Mouse (Mus musculus): Measurements from ENCODE around the gene Tmem8b. TPM values are rescaled to one million over a fixed set of nuclear protein-coding genes. Genes with fewer than 3 reads are reported as not detected.

The Tmem8b gene
- polyA plus RNA-seq, 1 experiment from 2014 or later: 4.8 TPM

- H3K27me3 ChIP-seq (replicated peaks): no peaks in the 10 kb centered on the region; the same call in 1 of the 2 replicates
- H3K9me3 ChIP-seq: no peaks in the 10 kb centered on the region
- H3K9ac ChIP-seq: no peak overlapping the region
- 75% methylated on average over 1 of the region's 1 CpGs for WGBS
- no peak overlapping the region for H3K4me2 ChIP-seq
- H3K27ac ChIP-seq (replicated peaks): peak overlapping the region; percentile 64
- no peak overlapping the region for H3K4me3 ChIP-seq
- peaks cover 35% of the 10 kb centered on the region for H3K4me1 ChIP-seq
- H3K36me3 ChIP-seq: peaks cover 6% of the 10 kb centered on the region
- ATAC-seq (ENCODE audit: extremely low read depth, insufficient number of reproducible peaks, low FRiP score, low TSS enrichment): no peak
Measured at GRCm38 (mm10) chr4:43694439-43695248, 25.9 kb downstream of the Tmem8b start.

GRCm38 (mm10) chr4:43695249-43695671, 26.5 kb downstream of the Tmem8b start:
- H3K4me2 ChIP-seq: no peak overlapping the region
- no peak overlapping the region for H3K9ac ChIP-seq
- no peaks in the 10 kb centered on the region for H3K9me3 ChIP-seq
- no peaks in the 10 kb centered on the region for H3K36me3 ChIP-seq
- WGBS: 17% methylated on average over 9 of the region's 9 CpGs
- peak overlapping the region; percentile 64 for H3K27ac ChIP-seq (replicated peaks)
- ATAC-seq (ENCODE audit: extremely low read depth, insufficient number of reproducible peaks, low FRiP score, low TSS enrichment): no peak
- no peak overlapping the region for H3K4me3 ChIP-seq
- H3K27me3 ChIP-seq (replicated peaks): no peaks in the 10 kb centered on the region; the same call in 1 of the 2 replicates
- H3K4me1 ChIP-seq: peaks cover 35% of the 10 kb centered on the region

GRCm38 (mm10) chr4:43696561-43696960, 27.8 kb downstream of the Tmem8b start:
- WGBS: 84% methylated on average over 13 of the region's 13 CpGs
- Histone ChIP-seq H3K27me3 (replicated peaks) (no peaks in the 10 kb centered on the region; the same call in 1 of the 2 replicates), H3K9ac (no peak overlapping the region), H3K9me3 (no peaks in the 10 kb centered on the region), H3K4me1 (peaks cover 35% of the 10 kb centered on the region), H3K36me3 (no peaks in the 10 kb centered on the region), H3K4me3 (no peak overlapping the region), H3K4me2 (no peak overlapping the region), H3K27ac (replicated peaks) (no peak overlapping the region)
- no peak for ATAC-seq (ENCODE audit: extremely low read depth, insufficient number of reproducible peaks, low FRiP score, low TSS enrichment)

- WGBS: 77% methylated on average over 6 of the region's 6 CpGs
- ATAC-seq (ENCODE audit: extremely low read depth, insufficient number of reproducible peaks, low FRiP score, low TSS enrichment): no peak
- no peak within 1 kb of the TSS for H3K9ac ChIP-seq
Measured at GRCm38 (mm10) chr4:43700707-43701106, 31.9 kb downstream of the Tmem8b start, which contains the start of gene Olfr70. Olfr70 (minus strand) TSS chr4:43700807.

GRCm38 (mm10) chr4:43703439-43703838, 34.7 kb downstream of the Tmem8b start:
- Histone ChIP-seq H3K4me3 (no peak overlapping the region), H3K9ac (no peak overlapping the region), H3K4me1 (no peaks in the 10 kb centered on the region), H3K27me3 (replicated peaks) (peaks cover 11% of the 10 kb centered on the region; the same call in 1 of the 2 replicates), H3K36me3 (no peaks in the 10 kb centered on the region), H3K9me3 (no peaks in the 10 kb centered on the region), H3K4me2 (no peak overlapping the region), H3K27ac (replicated peaks) (no peak overlapping the region)
- WGBS: 65% methylated on average over 6 of the region's 6 CpGs
- ATAC-seq (ENCODE audit: extremely low read depth, insufficient number of reproducible peaks, low FRiP score, low TSS enrichment): no peak

More at GRCm38 (mm10) chr4:43700707-43701106, 31.9 kb downstream of the Tmem8b start, which contains the start of gene Olfr70:
- Histone ChIP-seq H3K4me2 (no peak within 1 kb of the TSS), H3K36me3 (no peaks in the 10 kb centered on the region), H3K27me3 (replicated peaks) (no peaks in the 10 kb centered on the region; the same call in 1 of the 2 replicates), H3K27ac (replicated peaks) (no peak within 1 kb of the TSS), H3K9me3 (no peaks in the 10 kb centered on the region), H3K4me3 (no peak within 1 kb of the TSS), H3K4me1 (peaks cover 8% of the 10 kb centered on the region)

- Histone ChIP-seq H3K4me3 (no peak overlapping the region), H3K4me1 (no peaks in the 10 kb centered on the region), H3K9ac (no peak overlapping the region), H3K36me3 (no peaks in the 10 kb centered on the region), H3K9me3 (no peaks in the 10 kb centered on the region), H3K27me3 (replicated peaks) (peaks cover 11% of the 10 kb centered on the region; the same call in 1 of the 2 replicates), H3K4me2 (no peak overlapping the region), H3K27ac (replicated peaks) (no peak overlapping the region)
- 81% methylated on average over 8 of the region's 8 CpGs for WGBS
- no peak for ATAC-seq (ENCODE audit: extremely low read depth, insufficient number of reproducible peaks, low FRiP score, low TSS enrichment)
Measured at GRCm38 (mm10) chr4:43703851-43704250, 35.1 kb downstream of the Tmem8b start.

- ATAC-seq (ENCODE audit: extremely low read depth, insufficient number of reproducible peaks, low FRiP score, low TSS enrichment): no peak
- H3K9ac ChIP-seq: no peak overlapping the region
- no peaks in the 10 kb centered on the region for H3K36me3 ChIP-seq
- H3K27ac ChIP-seq (replicated peaks): no peak overlapping the region
- H3K9me3 ChIP-seq: no peaks in the 10 kb centered on the region
- no peak overlapping the region for H3K4me3 ChIP-seq
- WGBS: 76% methylated on average over 13 of the region's 13 CpGs
- no peak overlapping the region for H3K4me2 ChIP-seq
- 0 out of 2 replicates have a peak, but pooled peaks cover 13% of the 10 kb centered on the region for H3K27me3 ChIP-seq (replicated peaks)
- H3K4me1 ChIP-seq: peaks cover 8% of the 10 kb centered on the region; the same call in 1 of the 2 replicates
Measured at GRCm38 (mm10) chr4:43705991-43706390, 37.2 kb downstream of the Tmem8b start.

GRCm38 (mm10) chr4:43709869-43710268, 41.1 kb downstream of the Tmem8b start, which contains the start of gene Olfr71:
Olfr71 (minus strand) TSS chr4:43710255.
- Histone ChIP-seq H3K4me2 (no peak within 1 kb of the TSS), H3K27me3 (replicated peaks) (0 out of 2 replicates have a peak, but pooled peaks cover 13% of the 10 kb centered on the region), H3K27ac (replicated peaks) (peak within 1 kb of the TSS; percentile 70), H3K4me3 (no peak within 1 kb of the TSS), H3K36me3 (no peaks in the 10 kb centered on the region), H3K9ac (no peak within 1 kb of the TSS), H3K9me3 (no peaks in the 10 kb centered on the region), H3K4me1 (peaks cover 20% of the 10 kb centered on the region)
- 62% methylated on average over 6 of the region's 6 CpGs for WGBS
- no peak for ATAC-seq (ENCODE audit: extremely low read depth, insufficient number of reproducible peaks, low FRiP score, low TSS enrichment)

- peaks cover 16% of the 10 kb centered on the region; the same call in 1 of the 2 replicates for H3K27me3 ChIP-seq (replicated peaks)
- H3K4me3 ChIP-seq: no peak overlapping the region
- H3K27ac ChIP-seq (replicated peaks): peak overlapping the region; percentile 70
- H3K9ac ChIP-seq: 0 out of 2 replicates have a peak overlapping the region, but pooled peaks have one; percentile 44
- no peaks in the 10 kb centered on the region for H3K36me3 ChIP-seq
- peak overlapping the region; percentile 48 for H3K4me2 ChIP-seq
- peaks cover 20% of the 10 kb centered on the region for H3K4me1 ChIP-seq
- no peak for ATAC-seq (ENCODE audit: extremely low read depth, insufficient number of reproducible peaks, low FRiP score, low TSS enrichment)
- 2% methylated on average over 2 of the region's 2 CpGs for WGBS
- H3K9me3 ChIP-seq: no peaks in the 10 kb centered on the region
Measured at GRCm38 (mm10) chr4:43711821-43712220, 43.0 kb downstream of the Tmem8b start.

GRCm38 (mm10) chr4:43713652-43714219, 45.0 kb downstream of the Tmem8b start:
- 45% methylated on average over 7 of the region's 7 CpGs for WGBS
- Histone ChIP-seq H3K4me3 (no peak overlapping the region), H3K27ac (replicated peaks) (no peak overlapping the region), H3K4me1 (peaks cover 20% of the 10 kb centered on the region), H3K9ac (no peak overlapping the region), H3K4me2 (no peak overlapping the region), H3K36me3 (no peaks in the 10 kb centered on the region), H3K9me3 (no peaks in the 10 kb centered on the region), H3K27me3 (replicated peaks) (peaks cover 8% of the 10 kb centered on the region; the same call in 1 of the 2 replicates)
- ATAC-seq (ENCODE audit: extremely low read depth, insufficient number of reproducible peaks, low FRiP score, low TSS enrichment): no peak

- Histone ChIP-seq H3K27ac (replicated peaks) (peak overlapping the region; percentile 78), H3K9me3 (no peaks in the 10 kb centered on the region), H3K9ac (0 out of 2 replicates have a peak overlapping the region, but pooled peaks have one; percentile 19), H3K27me3 (replicated peaks) (peaks cover 3% of the 10 kb centered on the region; the same call in 1 of the 2 replicates), H3K4me3 (no peak overlapping the region), H3K4me1 (peaks cover 11% of the 10 kb centered on the region), H3K36me3 (no peaks in the 10 kb centered on the region), H3K4me2 (peak overlapping the region; percentile 45)
- 35% methylated on average over 14 of the region's 16 CpGs for WGBS
- no peak for ATAC-seq (ENCODE audit: extremely low read depth, insufficient number of reproducible peaks, low FRiP score, low TSS enrichment)
Measured at GRCm38 (mm10) chr4:43720491-43721228, 51.9 kb downstream of the Tmem8b start.

Measured in heart, embryonic 13.5 days (tissue).